Mouse (Mus musculus): ENCODE measurements at regions not wholly inside any gene's neighbourhood (a gene's known extent, or its start where the extent isn't known, plus 50 kb on each side); places are given as distances from the start of the nearest gene placed in this dataset.

DNA sequence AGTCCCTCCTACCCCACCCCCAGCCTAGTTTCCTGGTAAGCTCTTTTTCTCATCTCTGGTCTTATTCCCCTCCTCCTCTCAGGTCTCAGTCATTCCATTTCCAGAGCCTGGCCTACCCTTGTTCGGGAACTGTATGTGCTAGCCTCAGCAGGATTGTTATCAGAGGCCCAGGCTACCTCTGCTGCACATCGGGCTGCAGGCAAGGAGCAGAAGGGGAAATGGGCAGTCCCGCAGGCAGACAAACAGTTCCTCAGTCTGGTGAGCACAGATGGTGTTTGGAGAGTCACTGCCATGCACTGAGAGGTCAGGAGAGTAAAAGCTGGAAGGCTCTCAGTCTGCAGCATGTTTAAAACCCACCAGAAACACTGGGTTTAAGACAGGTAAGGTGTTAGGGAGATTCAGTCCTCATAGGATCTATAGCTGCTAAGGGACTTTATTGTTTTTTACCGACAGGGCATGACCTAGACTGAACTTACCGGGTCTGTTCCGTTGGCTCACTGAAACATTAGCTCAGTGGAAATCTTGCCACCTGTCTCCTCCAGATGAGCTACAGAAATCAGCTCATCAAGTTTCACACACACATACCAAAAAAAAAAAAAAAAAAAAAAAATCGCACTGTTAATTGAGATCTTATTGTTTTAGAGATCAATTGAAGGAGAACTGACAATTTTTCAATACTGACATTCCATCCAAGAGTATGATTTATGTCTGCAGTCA, 74.2 kb upstream of the Eed start:
- H3ac ChIP-seq (ENCODE audit: control insufficient read depth, insufficient read length): no peak overlapping the region
- TF ChIP-seq TCF12 (IDR thresholded peaks at IDR 0.05; ENCODE audit: insufficient read depth, poor library complexity, severe bottlenecking): no peak
- no peak for TF ChIP-seq MAX (IDR thresholded peaks at IDR 0.05; ENCODE audit: low read depth)
- TF ChIP-seq MYOD1 (IDR thresholded peaks at IDR 0.05; ENCODE audit: control insufficient read depth in 1 of 3, insufficient read length in 2 of 3, low read depth in 2 of 3): peak in 2 of 3 experiments; percentile 14 to 15
- TF ChIP-seq POLR2AphosphoS2 (IDR thresholded peaks at IDR 0.05; ENCODE audit: insufficient read length, low read depth): no peak
- peak in 1 of 3 experiments; percentile 20 for TF ChIP-seq MYOG (IDR thresholded peaks at IDR 0.05; ENCODE audit: control insufficient read depth in 1 of 3, insufficient read depth in 1 of 3, insufficient read length in 2 of 3, low read depth in 2 of 3)
- no peak for TF ChIP-seq CEBPB (IDR thresholded peaks at IDR 0.05; ENCODE audit: insufficient read depth, poor library complexity, severe bottlenecking)
- no peak for TF ChIP-seq POLR2A (IDR thresholded peaks at IDR 0.05; ENCODE audit: insufficient read length, low read depth)
- TF ChIP-seq E2F4 (IDR thresholded peaks at IDR 0.05; ENCODE audit: insufficient read depth): no peak
- no peak for TF ChIP-seq SRF (IDR thresholded peaks at IDR 0.05; ENCODE audit: control insufficient read depth, insufficient read length, low read depth)
- no peak overlapping the region for H3K4me3 ChIP-seq
- no peaks in the 10 kb centered on the region for H3K27me3 ChIP-seq (ENCODE audit: control insufficient read depth, insufficient read depth, insufficient read length)
- no peaks in the 10 kb centered on the region for H3K79me2 ChIP-seq (ENCODE audit: control insufficient read depth, insufficient read depth)
- H3K36me3 ChIP-seq (ENCODE audit: control insufficient read depth, insufficient read depth): no peaks in the 10 kb centered on the region
- peak overlapping the region; percentile 36 for H3K4me2 ChIP-seq (ENCODE audit: low read depth)

DNA sequence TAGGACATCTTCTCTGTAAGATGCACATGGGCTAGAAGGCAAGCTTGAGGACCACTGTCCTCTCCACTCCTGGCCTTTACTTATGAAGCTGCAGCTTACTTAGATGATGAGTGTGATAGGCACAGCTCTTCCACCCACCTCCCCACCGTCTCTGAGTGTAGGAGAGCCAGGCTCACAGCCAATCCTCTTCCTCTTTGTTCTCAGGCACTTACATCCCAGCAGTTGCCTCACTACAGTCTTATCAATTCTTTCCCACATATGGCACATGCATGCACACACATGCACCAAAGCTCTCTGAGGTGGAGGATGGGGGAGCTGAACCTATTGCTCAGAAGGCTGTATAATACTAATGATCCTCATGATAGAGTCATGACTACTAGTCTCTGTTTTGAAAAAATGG, 72.1 kb upstream of the Picalm start:
- Histone ChIP-seq H3ac (ENCODE audit: control insufficient read depth, insufficient read length) (no peak overlapping the region), H3K27me3 (ENCODE audit: control insufficient read depth, insufficient read depth, insufficient read length) (no peaks in the 10 kb centered on the region), H3K36me3 (ENCODE audit: control insufficient read depth, insufficient read depth) (no peaks in the 10 kb centered on the region), H3K4me3 (no peak overlapping the region), H3K79me2 (ENCODE audit: control insufficient read depth, insufficient read depth) (no peaks in the 10 kb centered on the region), H3K4me2 (ENCODE audit: low read depth) (no peak overlapping the region)
- TF ChIP-seq CEBPB (IDR thresholded peaks at IDR 0.05; ENCODE audit: insufficient read depth, poor library complexity, severe bottlenecking): no peak
- TF ChIP-seq TCF3 (IDR thresholded peaks at IDR 0.05; ENCODE audit: insufficient read length, low read depth): no peak
- no peak for TF ChIP-seq SRF (IDR thresholded peaks at IDR 0.05; ENCODE audit: control insufficient read depth, insufficient read length, low read depth)
- TF ChIP-seq POLR2A (IDR thresholded peaks at IDR 0.05; ENCODE audit: insufficient read length, low read depth): no peak
- TF ChIP-seq REST (IDR thresholded peaks at IDR 0.05; ENCODE audit: insufficient read depth, insufficient read length): no peak
- TF ChIP-seq MAX (IDR thresholded peaks at IDR 0.05; ENCODE audit: low read depth): no peak

DNA sequence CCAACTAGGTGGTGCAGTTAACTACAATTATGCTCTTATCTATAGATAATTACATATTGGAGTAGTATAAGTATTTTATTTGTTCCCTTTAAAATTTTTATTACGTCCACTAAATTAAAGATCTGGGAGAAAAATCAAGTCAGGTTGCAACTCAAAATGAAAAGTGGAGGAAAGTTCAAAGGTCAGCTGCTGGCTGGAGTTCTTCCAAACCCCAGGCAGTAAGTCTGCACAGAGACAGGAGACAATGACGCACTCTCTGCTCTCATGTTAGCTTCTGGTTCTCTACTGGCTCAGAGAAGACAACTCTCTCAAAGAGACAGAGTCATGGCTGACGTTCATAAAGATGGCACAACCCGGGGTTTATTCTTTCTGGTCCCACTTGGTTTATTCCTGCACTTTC, 71.4 kb upstream of the Picalm start:
- H3K4me3 ChIP-seq: no peak overlapping the region
- no peak overlapping the region for H3ac ChIP-seq (ENCODE audit: control insufficient read depth, insufficient read length)
- no peak for TF ChIP-seq REST (IDR thresholded peaks at IDR 0.05; ENCODE audit: insufficient read depth, insufficient read length)
- TF ChIP-seq TCF12 (IDR thresholded peaks at IDR 0.05; ENCODE audit: insufficient read depth, poor library complexity, severe bottlenecking): no peak
- no peak for TF ChIP-seq MYOG (IDR thresholded peaks at IDR 0.05; ENCODE audit: control insufficient read depth in 1 of 3, insufficient read depth in 1 of 3, insufficient read length in 2 of 3, low read depth in 2 of 3)
- no peak for TF ChIP-seq POLR2AphosphoS2 (IDR thresholded peaks at IDR 0.05; ENCODE audit: insufficient read length, low read depth)
- TF ChIP-seq POLR2A (IDR thresholded peaks at IDR 0.05; ENCODE audit: insufficient read length, low read depth): no peak
- TF ChIP-seq TCF3 (IDR thresholded peaks at IDR 0.05; ENCODE audit: insufficient read length, low read depth): no peak
- TF ChIP-seq E2F4 (IDR thresholded peaks at IDR 0.05; ENCODE audit: insufficient read depth): no peak
- TF ChIP-seq CEBPB (IDR thresholded peaks at IDR 0.05; ENCODE audit: insufficient read depth, poor library complexity, severe bottlenecking): no peak
- TF ChIP-seq USF1 (IDR thresholded peaks at IDR 0.05; ENCODE audit: low read depth): no peak
- TF ChIP-seq SRF (IDR thresholded peaks at IDR 0.05; ENCODE audit: control insufficient read depth, insufficient read length, low read depth): no peak
- TF ChIP-seq MAX (IDR thresholded peaks at IDR 0.05; ENCODE audit: low read depth): no peak
- TF ChIP-seq MYOD1 (IDR thresholded peaks at IDR 0.05; ENCODE audit: control insufficient read depth in 1 of 3, insufficient read length in 2 of 3, low read depth in 2 of 3): no peak
- no peaks in the 10 kb centered on the region for H3K79me2 ChIP-seq (ENCODE audit: control insufficient read depth, insufficient read depth)
- no peaks in the 10 kb centered on the region for H3K36me3 ChIP-seq (ENCODE audit: control insufficient read depth, insufficient read depth)
- H3K27me3 ChIP-seq (ENCODE audit: control insufficient read depth, insufficient read depth, insufficient read length): no peaks in the 10 kb centered on the region
- no peak overlapping the region for H3K4me2 ChIP-seq (ENCODE audit: low read depth)

DNA sequence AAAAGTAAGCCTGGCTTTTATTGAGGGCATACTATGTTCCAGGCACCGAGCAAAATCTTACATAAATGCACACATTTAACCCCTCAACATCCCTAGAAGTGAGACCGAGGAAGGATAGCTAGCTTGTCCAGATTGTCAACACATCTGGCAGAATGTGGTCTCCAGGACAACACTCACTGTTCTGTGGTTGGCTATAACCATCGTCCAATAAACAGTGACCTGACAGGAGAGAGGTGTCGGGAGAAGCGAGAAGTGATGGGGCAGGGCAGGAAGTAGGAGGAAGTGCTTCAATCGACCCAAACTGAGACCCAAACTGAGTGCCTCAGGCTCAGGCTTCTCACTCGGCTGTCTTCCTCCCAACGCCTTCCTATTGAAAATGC, 70.8 kb upstream of the Picalm start:
- no peaks in the 10 kb centered on the region for H3K36me3 ChIP-seq (ENCODE audit: control insufficient read depth, insufficient read depth)
- H3K27me3 ChIP-seq (ENCODE audit: control insufficient read depth, insufficient read depth, insufficient read length): no peaks in the 10 kb centered on the region
- TF ChIP-seq MYOG (IDR thresholded peaks at IDR 0.05; ENCODE audit: control insufficient read depth in 1 of 3, insufficient read depth in 1 of 3, insufficient read length in 2 of 3, low read depth in 2 of 3) (no peak), USF1 (IDR thresholded peaks at IDR 0.05; ENCODE audit: low read depth) (no peak), CEBPB (IDR thresholded peaks at IDR 0.05; ENCODE audit: insufficient read depth, poor library complexity, severe bottlenecking) (no peak), TCF12 (IDR thresholded peaks at IDR 0.05; ENCODE audit: insufficient read depth, poor library complexity, severe bottlenecking) (no peak), TCF3 (IDR thresholded peaks at IDR 0.05; ENCODE audit: insufficient read length, low read depth) (no peak), SRF (IDR thresholded peaks at IDR 0.05; ENCODE audit: control insufficient read depth, insufficient read length, low read depth) (no peak), POLR2A (IDR thresholded peaks at IDR 0.05; ENCODE audit: insufficient read length, low read depth) (no peak), REST (IDR thresholded peaks at IDR 0.05; ENCODE audit: insufficient read depth, insufficient read length) (no peak), POLR2AphosphoS2 (IDR thresholded peaks at IDR 0.05; ENCODE audit: insufficient read length, low read depth) (no peak), MAX (IDR thresholded peaks at IDR 0.05; ENCODE audit: low read depth) (no peak), MYOD1 (IDR thresholded peaks at IDR 0.05; ENCODE audit: control insufficient read depth in 1 of 3, insufficient read length in 2 of 3, low read depth in 2 of 3) (no peak)
- no peak overlapping the region for H3ac ChIP-seq (ENCODE audit: control insufficient read depth, insufficient read length)
- H3K4me3 ChIP-seq: no peak overlapping the region
- no peaks in the 10 kb centered on the region for H3K79me2 ChIP-seq (ENCODE audit: control insufficient read depth, insufficient read depth)
- no peak overlapping the region for H3K4me2 ChIP-seq (ENCODE audit: low read depth)
